Mouse (Mus musculus) midbrain, embryonic 16.5 days (tissue): ENCODE measurements around the gene Fkbp9. TPM values are rescaled to one million over a fixed set of nuclear protein-coding genes. Genes with fewer than 3 reads are reported as not detected.

Experiments used
- ATAC-seq: fragments of 200-750 bp; cut with Nextera tagmentation; 2 replicates; pipeline ENCODE4 v1.8.0; 2017; ENCODE audit warnings: moderate TSS enrichment
- H3K27ac ChIP-seq: fragments of 300-500 bp; sonication (generic); 2 replicates; pipeline ENCODE4 v1.5.1; 2014; ENCODE audit warnings: mild to moderate bottlenecking, low read length, mixed read lengths
- H3K27me3 ChIP-seq: fragments of 300-500 bp; sonication (generic); 2 replicates; pipeline ENCODE4 v1.6.1; 2014; ENCODE audit warnings: low read depth, low read length, mixed read lengths; ENCODE audit not compliant: control insufficient read depth, insufficient read depth
- H3K36me3 ChIP-seq: fragments of 300-500 bp; sonication (generic); 2 replicates; pipeline ENCODE4 v1.6.1; 2014; ENCODE audit warnings: mild to moderate bottlenecking, low read length, moderate library complexity, mixed read lengths; ENCODE audit not compliant: control insufficient read depth, insufficient read depth
- H3K4me1 ChIP-seq: fragments of 300-500 bp; sonication (generic); 2 replicates; pipeline ENCODE4 v1.6.1; 2014; ENCODE audit warnings: mild to moderate bottlenecking, low read length, mixed read lengths; ENCODE audit not compliant: control insufficient read depth, insufficient read depth
- H3K4me2 ChIP-seq: fragments of 300-500 bp; sonication (generic); 2 replicates; pipeline ENCODE4 v1.6.1; 2014; ENCODE audit warnings: mild to moderate bottlenecking, low read length, mixed read lengths
- H3K4me3 ChIP-seq: fragments of 300-500 bp; sonication (generic); 2 replicates; pipeline ENCODE4 v1.5.1; 2014; ENCODE audit warnings: low read depth, mild to moderate bottlenecking, low read length, moderate library complexity, mixed read lengths
- H3K9ac ChIP-seq: fragments of 300-500 bp; sonication (generic); 2 replicates; pipeline ENCODE4 v1.6.1; 2014; ENCODE audit warnings: low read depth, low read length, mixed read lengths
- H3K9me3 ChIP-seq: fragments of 300-500 bp; sonication (generic); replicated peaks from 2 replicates; pipeline ENCODE4 v1.6.1; 2014; ENCODE audit warnings: mild to moderate bottlenecking, low read length, mixed read lengths; ENCODE audit not compliant: control insufficient read depth, poor library complexity, severe bottlenecking
- WGBS: fragments of 180-500 bp; shearing (Covaris S2); extraction: QIAGEN DNeasy Blood & Tissue Kit; methylation state at CpG from one replicate; pipeline ENCODE4 v1.1.7; 2014; 5-methylcytosine and 5-hydroxymethylcytosine counted together
- polyA plus RNA-seq: library from polyadenylated mRNA; unstranded; fragments of >200 nt; fragmentation: Nextera tagmentation; extraction: Ambion mirVana; gene quantifications from 2 replicates; pipeline ENCODE4 v1.2.1, GENCODE M21; 2015

Gene Fkbp9
- polyA plus RNA-seq, 1 experiment from 2014 or later: 30.8 TPM

GRCm38 (mm10) chr6:56797311-56798151, 34.3 kb upstream of the Fkbp9 start, which contains the start of gene Kbtbd2:
Gene Kbtbd2 (minus strand): TSS chr6:56797813.
- H3K27me3 ChIP-seq: no peaks in the 10 kb centered on the region
- peak within 1 kb of the TSS; percentile 76 for H3K4me2 ChIP-seq
- ATAC-seq: peak; percentile 98
- whole genome bisulfite sequencing: under 1% methylated on average over 77 of the region's 98 CpGs
- no peaks in the 10 kb centered on the region for H3K9me3 ChIP-seq
- H3K27ac ChIP-seq: peak within 1 kb of the TSS; percentile 99
- no peaks in the 10 kb centered on the region for H3K36me3 ChIP-seq
- H3K4me3 ChIP-seq: peak within 1 kb of the TSS; percentile 85
- H3K9ac ChIP-seq: peak within 1 kb of the TSS; percentile 95
- peaks cover 26% of the 10 kb centered on the region for H3K4me1 ChIP-seq

GRCm38 (mm10) chr6:56798152-56798465, 33.8 kb upstream of the Fkbp9 start:
- H3K36me3 ChIP-seq: no peaks in the 10 kb centered on the region
- H3K4me2 ChIP-seq: peak overlapping the region; percentile 76
- H3K27me3 ChIP-seq: no peaks in the 10 kb centered on the region
- peak overlapping the region; percentile 99 for H3K27ac ChIP-seq
- peak overlapping the region; percentile 95 for H3K9ac ChIP-seq
- H3K4me3 ChIP-seq: peak overlapping the region; percentile 85
- no peak for ATAC-seq
- WGBS: 17% methylated on average over 8 of the region's 8 CpGs
- no peaks in the 10 kb centered on the region for H3K9me3 ChIP-seq
- peaks cover 26% of the 10 kb centered on the region for H3K4me1 ChIP-seq

DNA sequence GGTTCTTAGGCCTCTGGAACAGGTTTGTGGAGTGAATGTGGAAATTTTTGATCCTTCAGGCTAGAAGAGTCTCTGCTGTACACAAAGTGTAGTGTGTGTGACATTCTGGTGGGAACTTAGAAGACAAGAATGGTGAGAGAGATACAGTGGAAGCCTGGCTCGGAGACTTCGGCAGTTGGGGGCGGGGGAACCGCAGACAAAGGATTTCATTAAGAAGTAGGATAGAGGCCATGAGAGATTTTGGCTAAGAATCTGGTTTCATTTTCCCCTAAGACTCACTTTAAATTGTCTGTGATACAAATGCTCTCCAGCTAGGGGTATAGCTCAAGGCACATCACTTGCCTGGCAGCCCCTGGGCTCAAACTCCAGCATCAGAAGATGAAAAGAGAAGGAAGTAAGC, 26.8 kb upstream of the Fkbp9 start:
- H3K27ac ChIP-seq: no peak overlapping the region
- H3K4me2 ChIP-seq: no peak overlapping the region
- H3K4me1 ChIP-seq: no peaks in the 10 kb centered on the region
- H3K4me3 ChIP-seq: no peak overlapping the region
- H3K9ac ChIP-seq: no peak overlapping the region
- no peaks in the 10 kb centered on the region for H3K9me3 ChIP-seq
- no peak for ATAC-seq
- no peaks in the 10 kb centered on the region for H3K27me3 ChIP-seq
- no peaks in the 10 kb centered on the region for H3K36me3 ChIP-seq
- WGBS: 87% methylated on average over 4 of the region's 4 CpGs

- no peak for ATAC-seq
- no peak overlapping the region for H3K4me2 ChIP-seq
- H3K4me3 ChIP-seq: no peak overlapping the region
- no peaks in the 10 kb centered on the region for H3K9me3 ChIP-seq
- 75% methylated on average over 2 of the region's 2 CpGs for WGBS
- no peak overlapping the region for H3K9ac ChIP-seq
- no peaks in the 10 kb centered on the region for H3K27me3 ChIP-seq
- no peaks in the 10 kb centered on the region for H3K4me1 ChIP-seq
- no peaks in the 10 kb centered on the region for H3K36me3 ChIP-seq
- H3K27ac ChIP-seq: no peak overlapping the region
Measured at GRCm38 (mm10) chr6:56806195-56806594, 25.7 kb upstream of the Fkbp9 start.

- no peak overlapping the region for H3K4me2 ChIP-seq
- H3K4me3 ChIP-seq: no peak overlapping the region
- H3K27me3 ChIP-seq: no peaks in the 10 kb centered on the region
- no peaks in the 10 kb centered on the region for H3K36me3 ChIP-seq
- WGBS: 9% methylated on average over 3 of the region's 3 CpGs
- H3K4me1 ChIP-seq: no peaks in the 10 kb centered on the region
- H3K9me3 ChIP-seq: no peaks in the 10 kb centered on the region
- peak; percentile 96 for ATAC-seq
- H3K27ac ChIP-seq: no peak overlapping the region
- H3K9ac ChIP-seq: no peak overlapping the region
Measured at GRCm38 (mm10) chr6:56808656-56809055, 23.2 kb upstream of the Fkbp9 start.

GRCm38 (mm10) chr6:56813332-56813731, 18.5 kb upstream of the Fkbp9 start:
- no peak overlapping the region for H3K9ac ChIP-seq
- no peak for ATAC-seq
- H3K4me3 ChIP-seq: no peak overlapping the region
- WGBS: 39% methylated on average over 2 of the region's 2 CpGs
- no peaks in the 10 kb centered on the region for H3K36me3 ChIP-seq
- no peaks in the 10 kb centered on the region for H3K27me3 ChIP-seq
- H3K4me2 ChIP-seq: no peak overlapping the region
- no peaks in the 10 kb centered on the region for H3K9me3 ChIP-seq
- H3K4me1 ChIP-seq: no peaks in the 10 kb centered on the region
- no peak overlapping the region for H3K27ac ChIP-seq

GRCm38 (mm10) chr6:56818436-56819123, 13.3 kb upstream of the Fkbp9 start:
- H3K27me3 ChIP-seq: no peaks in the 10 kb centered on the region
- no peaks in the 10 kb centered on the region for H3K9me3 ChIP-seq
- no peak for ATAC-seq
- H3K4me3 ChIP-seq: no peak overlapping the region
- no peaks in the 10 kb centered on the region for H3K36me3 ChIP-seq
- H3K4me2 ChIP-seq: no peak overlapping the region
- WGBS: 72% methylated on average over 5 of the region's 5 CpGs
- no peak overlapping the region for H3K9ac ChIP-seq
- H3K4me1 ChIP-seq: no peaks in the 10 kb centered on the region
- no peak overlapping the region for H3K27ac ChIP-seq

- no peak for ATAC-seq
- no peak overlapping the region for H3K9ac ChIP-seq
- H3K27me3 ChIP-seq: no peaks in the 10 kb centered on the region
- WGBS: 89% methylated on average over 2 of the region's 2 CpGs
- no peak overlapping the region for H3K27ac ChIP-seq
- no peaks in the 10 kb centered on the region for H3K9me3 ChIP-seq
- H3K4me2 ChIP-seq: no peak overlapping the region
- H3K4me1 ChIP-seq: no peaks in the 10 kb centered on the region
- H3K36me3 ChIP-seq: no peaks in the 10 kb centered on the region
- no peak overlapping the region for H3K4me3 ChIP-seq
Measured at GRCm38 (mm10) chr6:56819124-56819487, 12.8 kb upstream of the Fkbp9 start.

GRCm38 (mm10) chr6:56825657-56826056, 6.2 kb upstream of the Fkbp9 start:
- Histone ChIP-seq H3K27me3 (no peaks in the 10 kb centered on the region), H3K4me1 (no peaks in the 10 kb centered on the region), H3K4me2 (no peak overlapping the region), H3K9me3 (no peaks in the 10 kb centered on the region), H3K36me3 (no peaks in the 10 kb centered on the region), H3K4me3 (no peak overlapping the region), H3K27ac (no peak overlapping the region), H3K9ac (no peak overlapping the region)
- no peak for ATAC-seq
- 67% methylated on average over 3 of the region's 3 CpGs for WGBS
